Mouse (Mus musculus): ENCODE data around the gene Itga3. TPM values are rescaled to one million over a fixed set of nuclear protein-coding genes. Genes with fewer than 3 reads are reported as not detected.
A peak's percentile ranks its signal among the peaks of the same experiment; 100 is the strongest.

Gene Itga3
- polyA plus RNA-seq, 1 experiment from 2014 or later: 2.4 TPM

DNA sequence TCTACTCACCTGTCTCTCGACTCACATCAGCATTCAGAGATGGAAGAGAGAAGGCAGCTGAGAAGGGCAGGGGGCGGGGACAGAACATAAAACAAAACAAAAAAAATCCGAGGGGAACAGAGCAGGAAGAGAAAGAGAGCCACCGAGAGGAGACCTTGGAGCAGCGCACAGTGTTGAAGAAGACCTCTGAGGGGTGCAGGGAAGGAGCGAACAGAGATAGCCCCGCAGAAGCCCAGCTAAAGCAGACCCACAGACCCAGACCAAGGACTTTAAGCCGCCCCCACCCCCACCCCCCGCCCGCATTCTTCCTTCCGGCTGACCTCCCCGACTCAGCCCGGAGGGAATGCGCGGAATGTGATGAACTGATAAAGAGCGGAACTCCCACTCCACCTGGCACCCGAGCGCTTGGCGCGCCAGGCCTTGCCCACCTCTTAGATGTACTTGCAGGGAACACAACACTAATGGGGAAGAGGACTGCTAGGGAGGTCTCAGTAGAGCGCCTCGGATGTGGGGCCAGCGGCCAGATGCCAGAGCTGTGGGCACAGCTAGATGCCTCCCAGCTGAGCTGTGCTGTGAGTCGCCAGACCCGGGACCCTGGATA lies 28.8 kb upstream of the Itga3 start:
- H3K4me2 ChIP-seq: peak overlapping the region; percentile 39
- peaks cover 12% of the 10 kb centered on the region for H3K4me1 ChIP-seq
- H3K27ac ChIP-seq: no peak overlapping the region
- H3K27me3 ChIP-seq: peaks cover 6% of the 10 kb centered on the region
- ATAC-seq: no peak
- H3K4me3 ChIP-seq: 0 out of 2 replicates have a peak overlapping the region, but pooled peaks have one; percentile 3
- H3K36me3 ChIP-seq (ENCODE audit: poor library complexity, severe bottlenecking): no peaks in the 10 kb centered on the region
- H3K9ac ChIP-seq: no peak overlapping the region; the same call in 1 of the 2 replicates
- WGBS: 6% methylated on average over 22 of the region's 25 CpGs
- H3K9me3 ChIP-seq (replicated peaks): no peaks in the 10 kb centered on the region

DNA sequence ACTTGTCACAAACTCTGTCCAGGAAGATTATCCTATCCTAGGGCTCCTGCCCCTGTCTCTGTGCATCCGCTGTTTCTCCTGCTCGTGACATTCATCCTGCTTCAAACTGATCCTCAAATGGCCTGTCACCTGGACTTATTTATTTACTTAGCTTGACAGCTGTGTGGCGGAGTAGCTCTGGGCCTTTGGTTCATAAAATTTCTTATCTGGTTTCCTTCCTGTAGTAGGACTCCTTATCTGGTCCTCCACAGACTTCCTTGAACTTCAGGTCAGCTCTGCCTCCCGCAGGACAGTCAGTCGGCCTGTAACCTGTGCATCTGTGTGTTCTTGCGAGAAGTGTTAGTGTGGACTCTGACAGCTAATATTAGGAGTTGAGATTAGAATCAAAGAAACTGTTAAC lies 27.7 kb upstream of the Itga3 start:
- Histone ChIP-seq H3K27ac (no peak overlapping the region), H3K4me1 (peaks cover 12% of the 10 kb centered on the region), H3K36me3 (ENCODE audit: poor library complexity, severe bottlenecking) (no peaks in the 10 kb centered on the region), H3K4me3 (no peak overlapping the region), H3K4me2 (no peak overlapping the region), H3K9me3 (replicated peaks) (no peaks in the 10 kb centered on the region), H3K9ac (no peak overlapping the region), H3K27me3 (peaks cover 6% of the 10 kb centered on the region)
- 80% methylated on average over 6 of the region's 6 CpGs for WGBS
- ATAC-seq: no peak

DNA sequence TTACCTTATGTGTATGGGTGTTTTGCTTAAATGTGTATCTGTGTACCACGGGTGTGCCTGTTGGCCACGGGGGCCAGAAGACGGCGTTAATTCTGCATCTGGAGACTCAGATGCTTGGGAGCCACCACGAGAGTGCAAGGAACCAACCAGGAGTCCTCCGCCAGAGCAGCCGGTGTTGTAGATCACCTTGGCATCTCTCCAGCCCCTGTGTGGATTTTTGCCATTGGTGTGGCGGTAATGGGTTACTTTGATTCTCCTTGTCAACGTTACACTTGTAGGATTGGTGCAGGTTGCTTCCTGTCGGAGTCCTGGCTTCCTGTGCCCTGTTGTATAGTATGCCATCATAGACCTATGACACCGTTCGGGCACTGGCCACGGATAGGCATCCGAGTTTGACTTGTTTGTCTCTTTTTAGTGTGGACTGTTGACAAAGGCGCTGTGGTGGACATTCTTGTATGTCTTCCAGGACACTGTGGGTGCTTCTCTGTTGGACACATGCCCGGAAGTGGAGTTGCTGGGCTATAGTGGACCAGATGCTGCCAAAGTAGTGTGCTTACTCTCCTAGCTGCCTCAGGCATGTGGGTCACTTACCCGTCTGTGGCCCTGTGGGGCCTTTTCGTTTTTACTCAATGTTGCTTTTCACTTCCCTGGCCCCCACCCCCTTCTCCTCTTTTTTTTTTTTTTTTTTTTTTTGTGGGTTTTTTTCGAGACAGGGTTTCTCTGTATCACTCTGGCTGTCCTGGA lies 25.7 kb upstream of the Itga3 start:
- Histone ChIP-seq H3K4me1 (peaks cover 12% of the 10 kb centered on the region), H3K9ac (no peak overlapping the region), H3K27ac (no peak overlapping the region), H3K4me3 (no peak overlapping the region), H3K9me3 (replicated peaks) (no peaks in the 10 kb centered on the region), H3K36me3 (ENCODE audit: poor library complexity, severe bottlenecking) (no peaks in the 10 kb centered on the region), H3K4me2 (no peak overlapping the region), H3K27me3 (peaks cover 6% of the 10 kb centered on the region)
- no peak for ATAC-seq
- 92% methylated on average over 19 of the region's 19 CpGs for WGBS

DNA sequence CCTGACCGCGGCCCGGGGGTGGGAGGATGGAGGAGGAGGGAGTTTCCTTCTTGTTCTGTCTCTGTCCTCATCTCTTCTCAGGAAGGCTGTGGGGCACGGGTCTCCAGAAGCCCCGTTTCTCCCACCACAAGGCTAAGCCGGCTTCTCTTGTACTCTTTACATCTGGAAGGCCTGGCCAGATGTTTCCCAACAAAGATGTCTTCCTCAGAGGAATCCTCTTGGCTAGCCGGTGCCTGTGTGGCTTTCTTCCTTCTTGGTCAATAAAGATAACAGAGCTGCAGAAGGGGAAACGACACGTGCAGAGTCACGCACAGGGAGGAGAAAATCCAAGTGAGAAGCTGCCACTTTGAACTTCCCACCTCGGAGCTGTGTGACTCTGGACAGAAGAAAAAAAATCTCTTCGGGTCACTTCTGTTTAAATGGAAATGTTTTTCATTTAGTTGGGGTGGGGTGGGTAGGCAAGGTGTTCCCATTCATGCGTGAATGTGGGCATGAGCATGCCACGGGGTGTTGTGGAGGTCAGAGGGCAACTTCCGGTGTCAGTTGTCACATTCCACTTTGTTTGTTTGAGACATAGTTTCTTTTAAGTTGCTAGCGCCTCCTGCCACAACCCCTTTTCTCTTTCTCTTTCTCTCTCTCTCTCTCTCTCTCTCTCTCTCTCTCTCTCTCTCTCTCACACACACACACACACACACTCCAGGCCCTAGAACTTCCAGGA lies 24.6 kb upstream of the Itga3 start:
- H3K36me3 ChIP-seq (ENCODE audit: poor library complexity, severe bottlenecking): no peaks in the 10 kb centered on the region
- peaks cover 6% of the 10 kb centered on the region for H3K27me3 ChIP-seq
- no peak overlapping the region for H3K9ac ChIP-seq
- peaks cover 14% of the 10 kb centered on the region for H3K4me1 ChIP-seq
- no peak overlapping the region for H3K4me2 ChIP-seq
- no peaks in the 10 kb centered on the region for H3K9me3 ChIP-seq (replicated peaks)
- WGBS: 49% methylated on average over 16 of the region's 16 CpGs
- no peak for ATAC-seq
- H3K27ac ChIP-seq: no peak overlapping the region
- H3K4me3 ChIP-seq: no peak overlapping the region

DNA sequence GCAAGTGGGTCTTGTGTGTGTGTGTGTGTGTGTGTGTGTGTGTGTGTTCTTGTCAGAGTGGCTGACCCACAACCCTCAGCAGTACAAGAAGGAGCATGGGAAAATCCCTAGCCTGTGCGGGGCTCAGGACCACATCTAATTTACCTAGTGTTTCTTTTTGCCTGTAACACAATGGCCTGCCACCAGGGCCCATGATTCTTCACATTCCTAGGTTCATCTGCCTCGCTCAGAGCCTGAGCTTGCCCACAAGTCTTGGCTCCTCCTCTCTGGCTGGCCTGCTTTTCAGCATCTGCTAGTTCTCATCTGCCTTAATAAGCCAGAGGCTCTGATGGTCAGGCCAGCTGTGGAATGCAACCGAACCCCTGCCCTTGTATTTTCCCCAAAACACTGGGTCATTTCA lies 23.8 kb upstream of the Itga3 start:
- Histone ChIP-seq H3K9me3 (replicated peaks) (no peaks in the 10 kb centered on the region), H3K36me3 (ENCODE audit: poor library complexity, severe bottlenecking) (no peaks in the 10 kb centered on the region), H3K27me3 (no peaks in the 10 kb centered on the region; the same call in 1 of the 2 replicates), H3K4me2 (no peak overlapping the region), H3K27ac (no peak overlapping the region), H3K4me1 (peaks cover 11% of the 10 kb centered on the region), H3K9ac (no peak overlapping the region), H3K4me3 (no peak overlapping the region)
- ATAC-seq: no peak
- 35% methylated on average over 3 of the region's 3 CpGs for WGBS

DNA sequence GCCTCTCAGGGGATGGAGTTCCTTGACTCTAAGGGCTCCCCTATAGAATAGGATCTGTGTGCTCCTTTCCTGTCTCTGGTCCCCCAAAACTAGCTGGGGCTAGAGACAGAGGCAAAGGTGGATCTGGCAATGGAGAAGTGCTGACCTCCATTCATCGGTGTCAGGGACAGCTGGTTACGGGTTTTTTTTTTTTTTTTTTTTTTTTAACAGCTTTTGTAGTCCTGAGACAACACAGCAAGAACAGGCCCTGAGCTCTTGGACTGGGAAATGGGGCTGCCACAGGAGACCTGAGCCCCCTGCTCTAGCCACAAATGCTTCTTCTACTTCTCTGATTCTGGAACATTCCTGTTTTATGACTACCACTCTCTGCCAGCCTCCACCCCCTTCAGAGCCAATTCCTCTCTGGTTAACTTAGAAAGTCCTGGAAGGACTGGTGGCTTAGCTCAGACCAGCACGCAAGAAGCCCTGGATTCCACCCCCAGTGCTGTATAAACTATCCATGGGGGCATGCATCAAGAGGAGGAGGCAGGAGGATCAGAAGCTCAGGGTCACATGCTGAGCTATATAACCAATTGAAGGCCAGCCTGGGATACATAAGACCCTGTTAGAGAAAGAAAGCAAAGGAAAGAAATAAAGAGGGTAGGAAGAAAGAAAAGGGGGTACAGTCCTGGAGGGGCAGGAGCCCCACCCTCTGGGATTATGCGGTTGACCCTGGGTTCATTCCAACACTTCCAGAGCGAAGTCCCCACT lies 21.9 kb upstream of the Itga3 start:
- Histone ChIP-seq H3K4me2 (no peak overlapping the region), H3K36me3 (ENCODE audit: poor library complexity, severe bottlenecking) (no peaks in the 10 kb centered on the region), H3K9me3 (replicated peaks) (no peaks in the 10 kb centered on the region), H3K4me3 (no peak overlapping the region), H3K9ac (no peak overlapping the region), H3K4me1 (peaks cover 8% of the 10 kb centered on the region), H3K27ac (no peak overlapping the region), H3K27me3 (no peaks in the 10 kb centered on the region; the same call in 1 of the 2 replicates)
- WGBS: 85% methylated on average over 5 of the region's 5 CpGs
- ATAC-seq: no peak

DNA sequence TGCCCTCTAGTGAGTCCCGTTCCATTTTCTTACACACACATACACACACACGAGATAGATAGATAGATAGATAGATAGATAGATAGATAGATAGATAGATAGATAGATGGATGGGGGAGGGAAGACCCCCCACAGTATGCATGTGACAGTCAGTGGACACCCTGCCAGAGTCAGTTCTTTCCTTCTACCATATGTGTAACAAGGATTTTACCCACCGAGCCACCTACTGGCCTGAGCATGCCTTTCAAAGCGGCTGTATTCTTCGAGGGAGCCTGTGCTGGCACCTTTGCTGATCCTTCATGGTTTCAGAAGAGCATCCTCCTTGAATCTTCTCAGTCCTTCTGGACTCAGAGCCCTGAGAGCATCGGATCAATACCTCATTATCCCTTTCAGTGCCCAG lies 21.3 kb upstream of the Itga3 start:
- Histone ChIP-seq H3K4me2 (no peak overlapping the region), H3K36me3 (ENCODE audit: poor library complexity, severe bottlenecking) (no peaks in the 10 kb centered on the region), H3K9me3 (replicated peaks) (no peaks in the 10 kb centered on the region), H3K4me3 (no peak overlapping the region), H3K9ac (no peak overlapping the region), H3K27ac (no peak overlapping the region), H3K4me1 (peaks cover 8% of the 10 kb centered on the region), H3K27me3 (no peaks in the 10 kb centered on the region; the same call in 1 of the 2 replicates)
- ATAC-seq: no peak
- 61% methylated on average over 6 of the region's 6 CpGs for WGBS

DNA sequence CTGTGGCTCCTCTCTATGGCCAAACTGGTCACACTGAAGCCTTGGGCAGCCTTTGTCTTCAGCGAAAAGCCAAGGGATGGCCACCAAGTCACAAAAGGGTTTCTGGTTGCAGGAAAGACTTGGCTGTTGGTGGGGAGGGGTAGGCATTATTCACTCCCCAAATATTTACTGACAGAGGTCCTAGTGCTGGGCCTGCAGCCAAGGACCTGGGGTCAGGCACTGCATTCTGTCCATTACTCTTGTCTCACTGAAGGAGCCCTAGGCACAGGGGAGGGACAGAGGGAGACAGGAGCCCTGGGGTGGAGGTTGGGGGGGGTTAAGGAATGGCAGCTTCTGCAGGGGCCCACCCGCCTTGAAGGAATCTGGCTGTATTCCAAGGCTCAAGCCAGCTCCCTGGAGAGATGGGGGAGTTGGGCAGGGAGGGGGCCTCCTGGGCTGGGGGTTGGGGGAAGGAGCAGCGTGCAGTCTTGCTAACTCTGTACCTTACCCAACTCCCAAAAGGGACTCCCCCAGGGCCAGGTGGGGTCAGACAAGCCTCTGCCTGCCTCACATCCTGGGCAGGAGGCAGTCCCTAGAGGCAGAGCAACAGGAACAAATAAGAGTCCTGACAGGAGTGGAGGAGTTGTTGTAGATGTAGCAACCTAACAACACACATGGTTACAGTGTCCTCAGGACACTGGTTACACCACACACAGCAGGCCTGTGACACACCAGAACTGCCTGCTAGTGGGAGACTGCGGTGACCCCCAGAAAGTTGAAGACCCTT lies 20.2 kb upstream of the Itga3 start:
- ATAC-seq: no peak
- Histone ChIP-seq H3K27ac (no peak overlapping the region), H3K36me3 (ENCODE audit: poor library complexity, severe bottlenecking) (no peaks in the 10 kb centered on the region), H3K4me1 (peaks cover 8% of the 10 kb centered on the region), H3K9me3 (replicated peaks) (no peaks in the 10 kb centered on the region), H3K4me3 (no peak overlapping the region), H3K4me2 (no peak overlapping the region), H3K9ac (no peak overlapping the region), H3K27me3 (no peaks in the 10 kb centered on the region; the same call in 1 of the 2 replicates)
- 60% methylated on average over 4 of the region's 4 CpGs for WGBS

DNA sequence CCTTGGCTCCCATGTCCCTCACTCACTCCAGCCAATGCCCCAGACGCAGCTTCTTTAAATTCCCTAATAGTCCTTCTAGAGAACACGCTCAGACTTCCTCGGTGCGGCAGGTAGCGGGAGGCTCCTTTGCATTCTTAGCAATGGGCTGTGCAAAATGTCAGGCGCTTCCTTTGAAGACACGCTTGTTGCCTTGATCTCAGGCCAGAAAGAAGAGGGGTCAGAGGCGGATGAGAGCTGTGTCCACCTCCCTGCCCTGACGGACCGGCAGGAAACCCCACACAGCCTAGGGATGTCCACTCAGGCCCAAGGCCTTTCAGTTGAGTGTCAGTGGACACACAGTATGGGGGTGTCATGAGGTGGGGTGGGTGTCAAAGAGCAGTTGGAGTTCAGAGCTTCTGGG lies 19.0 kb upstream of the Itga3 start:
- H3K27ac ChIP-seq: no peak overlapping the region
- no peaks in the 10 kb centered on the region for H3K36me3 ChIP-seq (ENCODE audit: poor library complexity, severe bottlenecking)
- ATAC-seq: no peak
- no peaks in the 10 kb centered on the region for H3K9me3 ChIP-seq (replicated peaks)
- no peaks in the 10 kb centered on the region; the same call in 1 of the 2 replicates for H3K27me3 ChIP-seq
- no peak overlapping the region for H3K4me3 ChIP-seq
- H3K4me2 ChIP-seq: no peak overlapping the region
- 87% methylated on average over 10 of the region's 10 CpGs for WGBS
- H3K9ac ChIP-seq: no peak overlapping the region
- H3K4me1 ChIP-seq: peaks cover 8% of the 10 kb centered on the region

DNA sequence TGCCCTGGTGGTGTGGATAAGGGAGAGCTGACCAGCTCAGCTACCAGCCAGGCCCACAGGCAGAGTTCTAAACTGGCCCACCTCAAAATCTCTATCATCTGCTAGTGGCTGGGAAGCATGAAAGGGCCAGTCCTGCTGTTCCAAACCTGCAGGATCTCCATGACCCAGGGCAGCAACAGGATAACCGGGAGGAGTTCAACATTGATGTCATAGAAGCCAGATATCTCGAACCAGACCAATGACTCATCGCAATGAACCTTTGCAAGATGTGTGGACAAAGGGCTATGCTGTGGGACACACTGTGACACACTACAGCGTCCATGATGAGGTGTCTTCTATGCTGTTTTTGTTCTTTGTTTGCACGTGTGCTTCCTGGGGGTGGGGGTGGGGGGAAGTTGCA lies 16.5 kb upstream of the Itga3 start:
- Histone ChIP-seq H3K4me3 (no peak overlapping the region), H3K36me3 (ENCODE audit: poor library complexity, severe bottlenecking) (no peaks in the 10 kb centered on the region)
- WGBS: 80% methylated on average over 5 of the region's 5 CpGs

More for the DNA sequence above, 16.5 kb upstream of the Itga3 start:
- H3K4me1 ChIP-seq: peaks cover 8% of the 10 kb centered on the region
- ATAC-seq: no peak
- no peak overlapping the region for H3K9ac ChIP-seq
- no peaks in the 10 kb centered on the region for H3K27me3 ChIP-seq
- no peak overlapping the region for H3K27ac ChIP-seq
- H3K4me2 ChIP-seq: no peak overlapping the region
- no peaks in the 10 kb centered on the region for H3K9me3 ChIP-seq (replicated peaks)
